Mouse (Mus musculus): ENCODE data around the gene Utrn. TPM values are rescaled to one million over a fixed set of nuclear protein-coding genes. Genes with fewer than 3 reads are reported as not detected.

The Utrn gene
- polyA plus RNA-seq, 1 experiment, result 5.7 TPM

GRCm38 (mm10) chr10:12339704-12340558 is 529.2 kb downstream of the Utrn start:
- no peak overlapping the region for H3K27ac ChIP-seq (ENCODE audit: control insufficient read depth, insufficient read depth, low read depth, low read length)
- H3K4me1 ChIP-seq (ENCODE audit: control insufficient read depth, insufficient read depth, low read length), result no peaks in the 10 kb centered on the region
- H3K4me3 ChIP-seq (ENCODE audit: control insufficient read depth, low read depth, low read length), result no peak overlapping the region
- no peaks in the 10 kb centered on the region for H3K27me3 ChIP-seq (ENCODE audit: control insufficient read depth, insufficient read depth, low read length)
- H3K36me3 ChIP-seq (ENCODE audit: control insufficient read depth, insufficient read depth, low read length), result no peaks in the 10 kb centered on the region
- TF ChIP-seq CTCF (IDR thresholded peaks at IDR 0.05; ENCODE audit: control insufficient read depth, insufficient read depth, insufficient replicate concordance, low read depth, low read length) (no peak), POLR2A (IDR thresholded peaks at IDR 0.05; ENCODE audit: control insufficient read depth, low read depth, low read length) (no peak)

- Histone ChIP-seq H3K36me3 (ENCODE audit: control insufficient read depth, insufficient read depth, low read length) (no peaks in the 10 kb centered on the region), H3K27ac (ENCODE audit: control insufficient read depth, insufficient read depth, low read depth, low read length) (no peak overlapping the region), H3K4me1 (ENCODE audit: control insufficient read depth, insufficient read depth, low read length) (no peaks in the 10 kb centered on the region), H3K4me3 (ENCODE audit: control insufficient read depth, low read depth, low read length) (no peak overlapping the region), H3K27me3 (ENCODE audit: control insufficient read depth, insufficient read depth, low read length) (no peaks in the 10 kb centered on the region)
- TF ChIP-seq CTCF (IDR thresholded peaks at IDR 0.05; ENCODE audit: control insufficient read depth, insufficient read depth, insufficient replicate concordance, low read depth, low read length), result no peak
- TF ChIP-seq POLR2A (IDR thresholded peaks at IDR 0.05; ENCODE audit: control insufficient read depth, low read depth, low read length), result no peak
Measured at GRCm38 (mm10) chr10:12339005-12339703, 530.0 kb downstream of the Utrn start.

Other genes starting within 250 kb of the Utrn start
- gene Stx11, start 94.9 kb upstream of the Utrn start, polyA plus RNA-seq (2012; rRNA removed), result 0.20 and 0.23 TPM in 2 replicates
- 10.5 and 14.1 TPM in 2 replicates for gene Sf3b5, start 136.0 kb upstream of the Utrn start, polyA plus RNA-seq (2012; rRNA removed)
- 4.2 and 4.5 TPM in 2 replicates for gene Plagl1, start 191.1 kb upstream of the Utrn start, polyA plus RNA-seq (2012; rRNA removed)

Measured in testis, adult 2 months (tissue).